Mouse (Mus musculus) embryonic facial prominence, embryonic 10.5 days (tissue): ENCODE measurements around the gene Tceal6. TPM values are rescaled to one million over a fixed set of nuclear protein-coding genes. Genes with fewer than 3 reads are reported as not detected.
"Not testable (repeated sequence)": the region's sequence is repeated elsewhere in the genome, so short reads cannot be mapped to it uniquely, and the experiment has no call there.

ENCODE experiments used
- DNase-seq: peaks from one replicate; pipeline ENCODE4 v3.0.0-alpha.2; 2017; ENCODE audit warnings: low spot score
- H3K27ac ChIP-seq: fragments of 300-500 bp; sonication (generic); replicated peaks from 2 replicates; pipeline ENCODE4 v1.5.1; 2016; ENCODE audit warnings: mild to moderate bottlenecking
- H3K27me3 ChIP-seq: fragments of 300-500 bp; sonication (generic); replicated peaks from 2 replicates; pipeline ENCODE4 v1.6.1; 2016; ENCODE audit warnings: low read depth, mild to moderate bottlenecking; ENCODE audit not compliant: poor library complexity, severe bottlenecking
- H3K36me3 ChIP-seq: fragments of 300-500 bp; sonication (generic); replicated peaks from 2 replicates; pipeline ENCODE4 v1.6.1; 2016; ENCODE audit warnings: mild to moderate bottlenecking, moderate library complexity
- H3K4me1 ChIP-seq: fragments of 300-500 bp; sonication (generic); 2 replicates; pipeline ENCODE4 v1.6.1; 2016
- H3K4me3 ChIP-seq: fragments of 300-500 bp; sonication (generic); 2 replicates; pipeline ENCODE4 v1.5.1; 2016; ENCODE audit warnings: mild to moderate bottlenecking, moderate library complexity
- H3K9me3 ChIP-seq: fragments of 300-500 bp; sonication (generic); 2 replicates; pipeline ENCODE4 v1.6.1; 2016; ENCODE audit warnings: mild to moderate bottlenecking
- WGBS: fragments of 180-500 bp; shearing (Covaris S2); methylation state at CpG from one replicate; pipeline ENCODE4 v1.1.7; 2016; 5-methylcytosine and 5-hydroxymethylcytosine counted together
- polyA plus RNA-seq: library from polyadenylated mRNA; unstranded; fragments of >200 nt; fragmentation: Nextera tagmentation; extraction: Ambion mirVana; gene quantifications from 2 replicates; pipeline ENCODE4 v1.2.1, GENCODE M21; 2016

Tceal6 gene
- polyA plus RNA-seq, result 0.62 and 1.7 TPM in 2 replicates

- peaks cover 51% of the 10 kb centered on the region for H3K27me3 ChIP-seq
- peak; percentile 9 for DNase-seq
- WGBS, result 15% methylated on average over 13 of the region's 13 CpGs
- peak within 1 kb of the TSS; percentile 54 for H3K4me3 ChIP-seq
- H3K4me1 ChIP-seq, result no peaks in the 10 kb centered on the region
- H3K27ac ChIP-seq, result no peak within 1 kb of the TSS
- H3K9me3 ChIP-seq, result no peaks in the 10 kb centered on the region
- H3K36me3 ChIP-seq, result no peaks in the 10 kb centered on the region
Measured at GRCm38 (mm10) chrX:135210436-135211221, at the start of gene Tceal6. Tceal6 (minus strand) TSS chrX:135210687.

GRCm38 (mm10) chrX:135209773-135210435, 583 bp downstream of the Tceal6 start:
- H3K4me1 ChIP-seq, H3K27ac ChIP-seq, H3K36me3 ChIP-seq, H3K9me3 ChIP-seq: not testable (repeated sequence)
- 21% methylated on average over 21 of the region's 21 CpGs for WGBS
- Histone ChIP-seq H3K4me3 (peak overlapping the region; percentile 54), H3K27me3 (peaks cover 54% of the 10 kb centered on the region)
- peak; percentile 11 for DNase-seq

DNA sequence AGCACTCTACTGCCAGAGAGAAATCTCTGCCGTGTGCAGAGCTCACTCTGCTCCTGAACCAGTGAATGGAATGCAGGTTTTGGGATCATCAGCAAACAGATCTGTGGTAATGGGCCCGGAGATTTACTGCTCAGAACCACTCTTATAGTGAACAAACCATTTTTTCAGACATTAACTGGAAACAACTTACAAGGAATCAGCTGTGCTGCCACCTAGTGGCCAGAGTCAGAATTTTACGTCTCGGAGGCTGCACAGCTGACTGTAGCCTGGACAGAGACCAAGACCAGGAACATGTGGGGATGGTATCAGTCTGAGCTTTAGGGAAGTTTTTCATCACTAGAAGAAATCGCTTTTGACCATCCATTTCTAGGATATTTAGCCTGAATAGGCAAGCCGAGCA, 20.6 kb downstream of the Tceal6 start:
- not testable (repeated sequence) for H3K27me3 ChIP-seq, H3K4me3 ChIP-seq, H3K9me3 ChIP-seq, DNase-seq, H3K4me1 ChIP-seq, H3K27ac ChIP-seq, H3K36me3 ChIP-seq
- WGBS, result no CpG with 5 or more reads among the region's 6 CpGs

- H3K27me3 ChIP-seq, H3K4me3 ChIP-seq, H3K27ac ChIP-seq, DNase-seq, H3K36me3 ChIP-seq, H3K9me3 ChIP-seq, H3K4me1 ChIP-seq: not testable (repeated sequence)
- WGBS, result no CpG with 5 or more reads among the region's 3 CpGs
Measured at GRCm38 (mm10) chrX:135188661-135189060, 21.8 kb downstream of the Tceal6 start.

DNA sequence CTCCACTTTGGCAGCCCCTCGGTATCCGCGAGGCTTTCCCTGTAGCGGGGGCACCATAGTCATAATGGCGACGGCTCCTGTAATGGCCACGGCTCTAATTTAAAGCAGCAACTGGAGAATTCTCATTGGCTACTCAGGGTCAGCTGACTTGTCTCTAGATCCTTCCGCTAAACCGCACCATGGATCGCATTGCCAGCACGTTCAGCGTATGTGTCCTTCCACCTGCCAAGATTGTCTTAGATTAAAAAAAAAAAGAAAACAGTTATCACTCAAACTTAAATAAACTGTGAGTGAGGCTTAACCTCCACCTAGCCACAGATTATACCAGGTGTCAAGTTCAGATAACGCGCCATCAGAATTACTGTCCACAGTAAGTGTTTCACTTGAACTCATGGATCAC, 33.0 kb downstream of the Tceal6 start, which contains the start of gene Gm15023:
Gene Gm15023 (minus strand): TSS at position 101 of the 400 bp plus-strand sequence.
- WGBS, result 99% methylated on average over 7 of the region's 14 CpGs
- not testable (repeated sequence) for DNase-seq, H3K4me1 ChIP-seq, H3K9me3 ChIP-seq, H3K27ac ChIP-seq, H3K36me3 ChIP-seq, H3K27me3 ChIP-seq, H3K4me3 ChIP-seq

Other genes with a start within 250 kb of the Tceal6 start
- 0.55 and 0.59 TPM in 2 replicates for gene Nxf2, start 245.9 kb downstream of the Tceal6 start, polyA plus RNA-seq
- 4.1 and 4.5 TPM in 2 replicates for gene Zmat1, start 201.5 kb downstream of the Tceal6 start, polyA plus RNA-seq
- not detected in 2 replicates for gene Gm15023, start 33.1 kb downstream of the Tceal6 start, polyA plus RNA-seq
- not detected in 2 replicates for gene Pramel3, start 91.6 kb upstream of the Tceal6 start, polyA plus RNA-seq
- gene Gm5128, start 162.6 kb upstream of the Tceal6 start, polyA plus RNA-seq, result not detected in 2 replicates
- not detected in 2 replicates for gene Gm7903, start 223.1 kb upstream of the Tceal6 start, polyA plus RNA-seq